Mouse (Mus musculus) forebrain, embryonic 12.5 days (tissue): ENCODE data around the gene Vmn2r38. TPM values are rescaled to one million over a fixed set of nuclear protein-coding genes. Genes with fewer than 3 reads are reported as not detected.
"Not testable (repeated sequence)": the region's sequence is repeated elsewhere in the genome, so short reads cannot be mapped to it uniquely, and the experiment has no call there.

Experiments used
- ATAC-seq: fragments of 200-750 bp; cut with Nextera tagmentation; 2 replicates; pipeline ENCODE4 v1.8.0; 2017; ENCODE audit warnings: moderate TSS enrichment; ENCODE audit not compliant: low FRiP score
- H3K27ac ChIP-seq: fragments of 300-500 bp; sonication (generic); 2 replicates; pipeline ENCODE4 v1.5.1; 2016; ENCODE audit warnings: mild to moderate bottlenecking
- H3K27me3 ChIP-seq: fragments of 300-500 bp; sonication (generic); 2 replicates; pipeline ENCODE4 v1.6.1; 2016; ENCODE audit warnings: mild to moderate bottlenecking
- H3K36me3 ChIP-seq: fragments of 300-500 bp; sonication (generic); replicated peaks from 2 replicates; pipeline ENCODE4 v1.6.1; 2016; ENCODE audit warnings: mild to moderate bottlenecking
- H3K4me1 ChIP-seq: fragments of 300-500 bp; sonication (generic); 2 replicates; pipeline ENCODE4 v1.6.1; 2016
- H3K4me2 ChIP-seq: fragments of 300-500 bp; sonication (generic); 2 replicates; pipeline ENCODE4 v1.6.1; 2016; ENCODE audit warnings: mild to moderate bottlenecking, moderate library complexity
- H3K4me3 ChIP-seq: fragments of 300-500 bp; sonication (generic); replicated peaks from 2 replicates; pipeline ENCODE4 v1.5.1; 2016; ENCODE audit warnings: mild to moderate bottlenecking
- H3K9ac ChIP-seq: fragments of 300-500 bp; sonication (generic); 2 replicates; pipeline ENCODE4 v1.6.1; 2016; ENCODE audit warnings: mild to moderate bottlenecking
- H3K9me3 ChIP-seq: fragments of 300-500 bp; sonication (generic); 2 replicates; pipeline ENCODE4 v1.6.1; 2016
- WGBS: fragments of 180-500 bp; shearing (Covaris S2); methylation state at CpG from one replicate; pipeline ENCODE4 v1.1.7; 2016; 5-methylcytosine and 5-hydroxymethylcytosine counted together
- polyA plus RNA-seq: library from polyadenylated mRNA; unstranded; fragments of >200 nt; fragmentation: Nextera tagmentation; extraction: Ambion mirVana; gene quantifications from 2 replicates; pipeline ENCODE4 v1.2.1, GENCODE M21; 2016

The Vmn2r38 gene
- polyA plus RNA-seq, result not detected in 2 replicates

DNA sequence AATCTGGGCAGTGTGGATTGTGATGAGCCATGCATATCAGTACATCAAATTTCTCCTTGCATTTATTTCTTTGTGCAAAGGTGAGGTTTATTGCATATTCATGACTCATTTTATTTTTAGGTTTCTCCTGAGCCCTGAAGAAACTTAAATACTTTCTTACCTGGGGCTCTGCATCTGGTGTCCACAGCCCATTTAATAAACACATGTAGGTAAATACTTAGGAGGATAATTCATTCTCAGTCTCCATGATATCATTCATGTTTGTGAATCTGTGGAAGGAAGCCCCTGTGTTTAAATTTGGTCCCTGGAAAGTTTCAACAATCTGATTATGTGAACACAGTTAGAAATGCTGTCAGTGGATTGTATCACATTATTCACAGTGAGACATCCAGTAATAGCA, at the start of gene Vmn2r38:
Gene Vmn2r38, minus strand, starts transcription at position 101 of the 400 bp plus-strand sequence.
- H3K27me3 ChIP-seq, H3K9ac ChIP-seq, H3K4me2 ChIP-seq, H3K27ac ChIP-seq, H3K36me3 ChIP-seq, H3K4me1 ChIP-seq, ATAC-seq, H3K9me3 ChIP-seq, H3K4me3 ChIP-seq: not testable (repeated sequence)

DNA sequence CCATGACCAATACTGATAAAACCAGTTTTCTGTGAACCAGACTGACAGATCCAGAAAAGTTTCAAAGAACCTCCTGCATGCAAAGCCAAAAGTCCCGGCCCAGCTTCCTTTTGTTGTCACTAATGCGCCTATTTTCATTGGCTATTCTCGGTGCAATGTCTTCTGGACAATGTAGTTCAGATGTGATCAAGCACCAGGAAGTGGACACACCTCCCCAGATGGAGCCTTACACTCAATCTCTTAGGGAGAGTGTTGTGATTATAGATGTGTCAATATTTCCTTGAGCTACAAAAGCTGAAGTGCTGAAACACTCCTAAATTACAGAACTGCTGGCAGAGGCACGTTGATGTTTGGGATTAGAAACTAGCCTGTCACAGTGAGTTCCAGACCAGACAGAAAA, 32.3 kb downstream of the Vmn2r38 start:
- not testable (repeated sequence) for H3K9ac ChIP-seq, ATAC-seq, H3K27me3 ChIP-seq, H3K4me2 ChIP-seq, H3K9me3 ChIP-seq, H3K27ac ChIP-seq, H3K4me1 ChIP-seq, H3K4me3 ChIP-seq, H3K36me3 ChIP-seq
- 85% methylated on average over 4 of the region's 4 CpGs for WGBS

DNA sequence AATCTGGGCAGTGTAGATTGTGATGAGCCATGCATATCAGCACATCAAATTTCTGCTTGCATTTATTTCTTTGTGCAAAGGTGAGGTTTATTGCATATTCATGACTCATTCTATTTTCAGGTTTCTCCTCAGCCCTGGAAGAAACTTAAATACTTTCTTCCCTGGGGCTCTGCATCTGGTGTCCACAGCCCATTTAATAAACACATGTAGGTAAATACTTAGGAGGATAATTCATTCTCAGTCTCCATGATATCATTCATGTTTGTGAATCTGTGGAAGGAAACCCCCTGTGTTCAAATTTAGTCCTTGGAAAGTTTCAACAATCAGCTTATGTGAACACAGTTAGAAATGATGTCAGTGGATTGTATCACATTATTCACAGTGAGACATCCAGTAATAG, 67.0 kb downstream of the Vmn2r38 start, which contains the start of gene Vmn2r39:
Gene Vmn2r39, minus strand, starts transcription at position 101 of the 400 bp plus-strand sequence.
- not testable (repeated sequence) for H3K4me1 ChIP-seq, H3K4me2 ChIP-seq, H3K4me3 ChIP-seq, H3K36me3 ChIP-seq, H3K27me3 ChIP-seq, ATAC-seq, H3K9ac ChIP-seq, H3K27ac ChIP-seq, H3K9me3 ChIP-seq

Other genes with a start within 250 kb of the Vmn2r38 start
- gene Vmn2r40, start 166.4 kb downstream of the Vmn2r38 start, polyA plus RNA-seq, result not detected in 2 replicates
- gene Vmn2r39, start 67.1 kb downstream of the Vmn2r38 start, polyA plus RNA-seq, result not detected in 2 replicates
- not detected in 2 replicates for gene Vmn2r37, start 125.8 kb upstream of the Vmn2r38 start, polyA plus RNA-seq